Mouse (Mus musculus) myocyte (in vitro differentiated cells): Measurements from ENCODE around the gene Kmt2d.

Experiments used
- CEBPB ChIP-seq: IDR thresholded peaks from 2 replicates; pipeline ENCODE4 v1.6.1; 2011; ENCODE audit warnings: mild to moderate bottlenecking, moderate library complexity; ENCODE audit not compliant: poor library complexity, insufficient read depth, severe bottlenecking
- MAX ChIP-seq: IDR thresholded peaks from one replicate; pipeline ENCODE4 v1.6.1; 2011; ENCODE audit warnings: low read depth, mild to moderate bottlenecking, control low read depth
- MYOD1 ChIP-seq, 3 experiments: IDR thresholded peaks; one replicate each; pipeline ENCODE4 v1.6.1; 2011; ENCODE audit warnings: control low read depth in 2 of 3, low read depth in 2 of 3, mild to moderate bottlenecking in 2 of 3, moderate library complexity in 1 of 3; ENCODE audit not compliant: insufficient read length in 2 of 3, control insufficient read depth in 1 of 3
- MYOG ChIP-seq, 3 experiments: IDR thresholded peaks; one replicate each; pipeline ENCODE4 v1.6.1; 2011; ENCODE audit warnings: control low read depth in 2 of 3, low read depth in 2 of 3, mild to moderate bottlenecking in 2 of 3; ENCODE audit not compliant: insufficient read length in 2 of 3, control insufficient read depth in 1 of 3, insufficient read depth in 1 of 3
- POLR2A ChIP-seq: IDR thresholded peaks from one replicate; pipeline ENCODE4 v1.6.1; 2011; ENCODE audit warnings: low read depth, mild to moderate bottlenecking, control low read depth, moderate library complexity; ENCODE audit not compliant: insufficient read length
- POLR2AphosphoS2 ChIP-seq: IDR thresholded peaks from one replicate; pipeline ENCODE4 v1.6.1; 2011; ENCODE audit warnings: low read depth, control low read depth; ENCODE audit not compliant: insufficient read length
- TCF12 ChIP-seq: IDR thresholded peaks from one replicate; pipeline ENCODE4 v1.6.1; 2011; ENCODE audit warnings: mild to moderate bottlenecking, control low read depth; ENCODE audit not compliant: poor library complexity, insufficient read depth, severe bottlenecking
- USF1 ChIP-seq: IDR thresholded peaks from one replicate; pipeline ENCODE4 v1.6.1; 2011; ENCODE audit warnings: low read depth, mild to moderate bottlenecking, control low read depth, moderate library complexity

GRCm38 (mm10) chr15:98916016-98916415 lies 45.0 kb upstream of the Kmt2d start:
- TF ChIP-seq USF1 (no peak), POLR2A (no peak), CEBPB (no peak), TCF12 (no peak), POLR2AphosphoS2 (no peak), MYOD1 (IDR thresholded peaks at IDR 0.05; ENCODE audit: control insufficient read depth in 1 of 3, insufficient read length in 2 of 3, low read depth in 2 of 3) (no peak), MAX (no peak), MYOG (IDR thresholded peaks at IDR 0.05; ENCODE audit: control insufficient read depth in 1 of 3, insufficient read depth in 1 of 3, insufficient read length in 2 of 3, low read depth in 2 of 3) (no peak)
